ENCODE assay signal across 16 mouse cellular contexts in genomic region chr2:41486116-41486515, GRCm38 (mm10).
DNase-seq lines count a peak whose midpoint lies in the region; ATAC-seq and TF ChIP-seq lines count a peak whose summit lies in the region.
"Had no signal": no experiment of that assay in that cellular context is flagged by ENCODE, and none has a peak within 500 bp of the region (broad histone marks: within the 10 kb centered on the region; RNA-seq: fewer than 3 reads in every experiment).

No protein-coding gene starts in this region.

- no peaks in the 10 kb centered on the region for H3K36me3 ChIP-seq in neural tube, embryonic 15.5 days
- H3K36me3 ChIP-seq in stomach, postnatal 0 days (ENCODE audit: control insufficient read depth, insufficient read depth, low read length): no peaks in the 10 kb centered on the region
- H3K36me3 ChIP-seq: embryonic facial prominence, embryonic 13.5 days; heart, embryonic 10.5 days; heart, embryonic 15.5 days; hindbrain, embryonic 13.5 days had no signal

- no peak overlapping the region for H3K4me3 ChIP-seq in neural tube, embryonic 15.5 days (replicated peaks)
- no peak overlapping the region for H3K4me3 ChIP-seq in stomach, postnatal 0 days (ENCODE audit: low read depth, low read length)
- H3K4me3 ChIP-seq: embryonic facial prominence, embryonic 13.5 days; heart, embryonic 10.5 days; heart, embryonic 15.5 days; hindbrain, embryonic 13.5 days had no signal

- no peak for TF ChIP-seq CTCF in stomach, postnatal 0 days (IDR thresholded peaks at IDR 0.05; ENCODE audit: low read depth)

- no peak overlapping the region for H3K4me2 ChIP-seq in neural tube, embryonic 15.5 days
- no peak overlapping the region for H3K4me2 ChIP-seq in stomach, postnatal 0 days (replicated peaks; ENCODE audit: low read depth)
- H3K4me2 ChIP-seq: embryonic facial prominence, embryonic 13.5 days; heart, embryonic 15.5 days; hindbrain, embryonic 13.5 days had no signal

- TF ChIP-seq EP300 in stomach, postnatal 0 days (optimal IDR thresholded peaks at IDR 0.05): no peak

- no peak overlapping the region for H3K9ac ChIP-seq in neural tube, embryonic 15.5 days (replicated peaks)
- no peak overlapping the region for H3K9ac ChIP-seq in stomach, postnatal 0 days (ENCODE audit: low read length)
- H3K9ac ChIP-seq: embryonic facial prominence, embryonic 13.5 days; heart, embryonic 15.5 days; hindbrain, embryonic 13.5 days had no signal

- H3K27me3 ChIP-seq in neural tube, embryonic 15.5 days (replicated peaks): no peaks in the 10 kb centered on the region
- no peaks in the 10 kb centered on the region for H3K27me3 ChIP-seq in stomach, postnatal 0 days (ENCODE audit: control insufficient read depth, insufficient read depth, low read length)
- H3K27me3 ChIP-seq: embryonic facial prominence, embryonic 13.5 days; heart, embryonic 15.5 days; hindbrain, embryonic 13.5 days had no signal

- no peak overlapping the region for H3K27ac ChIP-seq in neural tube, embryonic 15.5 days (replicated peaks)
- no peak overlapping the region for H3K27ac ChIP-seq in stomach, postnatal 0 days (replicated peaks)
- H3K27ac ChIP-seq: embryonic facial prominence, embryonic 13.5 days; heart, embryonic 10.5 days; heart, embryonic 15.5 days; hindbrain, embryonic 13.5 days; hindbrain, postnatal 0 days had no signal

- peak; percentile 11 for DNase-seq in cerebellum, adult 9-11 months
- no peak for DNase-seq in cerebellum, adult 8-10 months
- DNase-seq in layer of hippocampus, adult 11-12 months (ENCODE audit: low spot score): peak; percentile 44
- no peak for DNase-seq in layer of hippocampus, adult 9-10 months (ENCODE audit: low spot score)
- DNase-seq in layer of hippocampus, adult 9-11 months: peak; percentile 53
- DNase-seq in stomach, postnatal 0 days (ENCODE audit: low spot score): no peak
- DNase-seq: adrenal gland, postnatal 10 days; cerebellum, postnatal 36 days; heart, adult 18-20 months; heart, postnatal 14 days had no signal

- WGBS in neural tube, embryonic 15.5 days: 85% methylated on average over 2 of the region's 2 CpGs
- WGBS in stomach, postnatal 0 days: 80% methylated on average over 2 of the region's 2 CpGs

- H3K4me1 ChIP-seq in neural tube, embryonic 15.5 days: no peaks in the 10 kb centered on the region
- no peaks in the 10 kb centered on the region for H3K4me1 ChIP-seq in stomach, postnatal 0 days (replicated peaks; ENCODE audit: control insufficient read depth, insufficient read depth)
- H3K4me1 ChIP-seq: embryonic facial prominence, embryonic 13.5 days; heart, embryonic 10.5 days; heart, embryonic 15.5 days; hindbrain, embryonic 13.5 days had no signal

- no peaks in the 10 kb centered on the region for H3K9me3 ChIP-seq in neural tube, embryonic 15.5 days (replicated peaks)
- no peaks in the 10 kb centered on the region for H3K9me3 ChIP-seq in stomach, postnatal 0 days (ENCODE audit: control insufficient read depth, low read length)
- H3K9me3 ChIP-seq: embryonic facial prominence, embryonic 13.5 days; heart, embryonic 10.5 days; heart, embryonic 15.5 days; hindbrain, embryonic 13.5 days had no signal

- no peak for ATAC-seq in neural tube, embryonic 15.5 days (ENCODE audit: low FRiP score)
- ATAC-seq in stomach, postnatal 0 days (ENCODE audit: low FRiP score, low TSS enrichment): no peak
- ATAC-seq: hindbrain, postnatal 0 days had no signal

Comparison
In these comparisons a context has a peak if more than half of its experiments do, and no peak if none do; other contexts are left out.
1. DNase-seq: peak in cerebellum, adult 9-11 months (single experiment), layer of hippocampus, adult 11-12 months (single experiment) and layer of hippocampus, adult 9-11 months (single experiment); none in cerebellum, adult 8-10 months (single experiment), layer of hippocampus, adult 9-10 months (single experiment) and stomach, postnatal 0 days (single experiment).